Mouse (Mus musculus) kidney, postnatal 0 days (tissue): ENCODE results near the gene Gm17651. TPM values are rescaled to one million over a fixed set of nuclear protein-coding genes. Genes with fewer than 3 reads are reported as not detected.
A peak's percentile ranks its signal among the peaks of the same experiment; 100 is the strongest.

ENCODE experiments used
- ATAC-seq: fragments of 200-750 bp; cut with Nextera tagmentation; replicated peaks from 2 replicates; pipeline ENCODE4 v1.8.0; 2017; ENCODE audit warnings: low read depth, moderate number of reproducible peaks, moderate TSS enrichment, moderate library complexity; ENCODE audit not compliant: low FRiP score
- DNase-seq: peaks from one replicate; pipeline ENCODE4 v3.0.0-alpha.2; 2016; ENCODE audit warnings: low spot score
- H3K27ac ChIP-seq: fragments of 300-500 bp; sonication (generic); 2 replicates; pipeline ENCODE4 v1.5.1; 2014; ENCODE audit warnings: mild to moderate bottlenecking
- H3K27me3 ChIP-seq: fragments of 300-500 bp; sonication (generic); 2 replicates; pipeline ENCODE4 v1.6.1; 2014; ENCODE audit warnings: low read length, mixed read lengths; ENCODE audit not compliant: insufficient read depth
- H3K36me3 ChIP-seq: fragments of 300-500 bp; sonication (generic); 2 replicates; pipeline ENCODE4 v1.6.1; 2014; ENCODE audit warnings: low read length, mixed read lengths; ENCODE audit not compliant: insufficient read depth
- H3K4me1 ChIP-seq: fragments of 300-500 bp; sonication (generic); replicated peaks from 2 replicates; pipeline ENCODE4 v1.6.1; 2014; ENCODE audit warnings: antibody characterized with exemption, low read length, mixed read lengths; ENCODE audit not compliant: insufficient read depth
- H3K4me2 ChIP-seq: fragments of 300-500 bp; sonication (generic); 2 replicates; pipeline ENCODE4 v1.6.1; 2014; ENCODE audit warnings: mild to moderate bottlenecking, low read length, moderate library complexity, mixed read lengths
- H3K4me3 ChIP-seq: fragments of 300-500 bp; sonication (generic); replicated peaks from 2 replicates; pipeline ENCODE4 v1.5.1; 2014; ENCODE audit warnings: low read depth, low read length
- H3K9ac ChIP-seq: fragments of 300-500 bp; sonication (generic); 2 replicates; pipeline ENCODE4 v1.6.1; 2014; ENCODE audit warnings: low read depth, low read length
- H3K9me3 ChIP-seq: fragments of 300-500 bp; sonication (generic); replicated peaks from 2 replicates; pipeline ENCODE4 v1.6.1; 2016; ENCODE audit warnings: low read length, inconsistent platforms, mixed read lengths
- CTCF ChIP-seq: IDR thresholded peaks from 2 replicates; pipeline ENCODE4 v1.5.1; 2016; ENCODE audit warnings: antibody characterized with exemption, low read depth, mild to moderate bottlenecking, moderate library complexity
- WGBS: fragments of 180-500 bp; shearing (Covaris S2); extraction: QIAGEN DNeasy Blood & Tissue Kit; methylation state at CpG from one replicate; pipeline ENCODE4 v1.1.7; 2014; 5-methylcytosine and 5-hydroxymethylcytosine counted together
- polyA plus RNA-seq: library from polyadenylated mRNA; unstranded; fragments of >200 nt; fragmentation: Nextera tagmentation; extraction: Ambion mirVana; gene quantifications from 2 replicates; pipeline ENCODE4 v1.2.1, GENCODE M21; 2015

The Gm17651 gene
- polyA plus RNA-seq, 1 experiment from 2014 or later, result not detected

DNA sequence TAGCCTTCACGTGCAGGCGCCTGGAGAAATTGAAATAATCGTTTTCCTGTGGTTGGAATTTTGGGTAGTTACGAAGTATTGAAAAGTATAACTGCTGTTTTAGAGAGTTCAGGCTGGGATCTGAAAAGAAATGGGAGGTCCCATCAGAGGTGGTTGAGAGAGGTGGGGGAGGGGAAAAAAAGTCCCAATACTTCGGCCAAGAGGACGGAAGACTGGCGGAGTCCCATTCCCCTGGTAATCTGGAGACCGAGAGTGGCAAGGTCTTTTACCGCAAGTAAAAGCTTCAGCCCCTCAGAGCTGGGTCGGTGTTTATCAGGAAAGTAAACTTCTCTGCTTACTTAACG lies 7.6 kb upstream of the Gm17651 start:
- Histone ChIP-seq H3K4me1 (peaks cover 5% of the 10 kb centered on the region; the same call in 1 of the 2 replicates), H3K9ac (no peak overlapping the region), H3K36me3 (no peaks in the 10 kb centered on the region), H3K27me3 (no peaks in the 10 kb centered on the region), H3K4me3 (peak overlapping the region; percentile 35), H3K9me3 (no peaks in the 10 kb centered on the region), H3K4me2 (peak overlapping the region; percentile 81), H3K27ac (no peak overlapping the region)
- WGBS, result 7% methylated on average over 11 of the region's 11 CpGs
- no peak for ATAC-seq
- TF ChIP-seq CTCF, result no peak
- no peak for DNase-seq

DNA sequence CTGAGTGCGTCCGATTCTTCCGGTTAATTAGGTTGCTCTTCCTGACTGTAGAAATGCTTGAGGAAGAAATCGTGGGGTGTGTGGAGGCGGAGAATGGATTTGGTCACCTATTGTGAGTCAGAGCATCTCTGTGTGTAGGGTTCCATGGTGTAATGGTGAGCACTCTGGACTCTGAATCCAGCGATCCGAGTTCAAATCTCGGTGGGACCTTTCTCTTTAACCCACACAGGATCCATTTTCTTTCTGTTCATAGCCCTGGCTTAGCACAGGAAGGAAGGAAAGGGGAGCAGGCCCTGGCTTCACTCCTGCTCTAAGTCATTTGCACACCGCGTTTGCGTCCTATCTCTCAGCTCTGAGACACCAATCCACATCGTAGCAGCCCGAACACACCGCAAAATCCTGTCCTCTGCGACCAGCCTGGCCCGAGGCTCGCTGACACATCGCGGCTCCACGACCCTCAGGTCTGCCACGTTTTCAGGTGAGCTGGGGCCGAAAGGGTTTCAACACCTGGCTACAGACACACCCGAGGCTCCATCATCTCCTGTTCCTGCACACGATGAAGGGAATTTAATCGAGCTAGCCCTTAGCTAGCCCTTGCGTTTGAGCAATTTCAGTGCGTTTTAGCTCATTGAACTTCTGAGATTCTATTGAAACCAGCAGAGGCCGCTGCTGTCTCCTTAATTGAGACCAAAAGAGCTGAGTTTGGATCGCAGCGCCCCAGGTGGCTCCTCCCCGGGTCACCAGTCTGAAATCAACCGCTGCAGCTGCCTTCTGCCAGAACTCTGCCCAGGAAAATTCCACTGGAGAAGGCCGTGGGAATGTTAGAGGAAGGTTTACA lies 7.0 kb upstream of the Gm17651 start:
- Histone ChIP-seq H3K4me1 (peaks cover 5% of the 10 kb centered on the region; the same call in 1 of the 2 replicates), H3K4me3 (peak overlapping the region; percentile 35), H3K36me3 (no peaks in the 10 kb centered on the region), H3K27ac (no peak overlapping the region), H3K9ac (peak overlapping the region; percentile 48; the same call in 1 of the 2 replicates), H3K27me3 (no peaks in the 10 kb centered on the region), H3K9me3 (no peaks in the 10 kb centered on the region), H3K4me2 (peak overlapping the region; percentile 81)
- peak; percentile 77 for TF ChIP-seq CTCF
- no peak for ATAC-seq
- peak; percentile 82 for DNase-seq
- 2% methylated on average over 33 of the region's 33 CpGs for WGBS

DNA sequence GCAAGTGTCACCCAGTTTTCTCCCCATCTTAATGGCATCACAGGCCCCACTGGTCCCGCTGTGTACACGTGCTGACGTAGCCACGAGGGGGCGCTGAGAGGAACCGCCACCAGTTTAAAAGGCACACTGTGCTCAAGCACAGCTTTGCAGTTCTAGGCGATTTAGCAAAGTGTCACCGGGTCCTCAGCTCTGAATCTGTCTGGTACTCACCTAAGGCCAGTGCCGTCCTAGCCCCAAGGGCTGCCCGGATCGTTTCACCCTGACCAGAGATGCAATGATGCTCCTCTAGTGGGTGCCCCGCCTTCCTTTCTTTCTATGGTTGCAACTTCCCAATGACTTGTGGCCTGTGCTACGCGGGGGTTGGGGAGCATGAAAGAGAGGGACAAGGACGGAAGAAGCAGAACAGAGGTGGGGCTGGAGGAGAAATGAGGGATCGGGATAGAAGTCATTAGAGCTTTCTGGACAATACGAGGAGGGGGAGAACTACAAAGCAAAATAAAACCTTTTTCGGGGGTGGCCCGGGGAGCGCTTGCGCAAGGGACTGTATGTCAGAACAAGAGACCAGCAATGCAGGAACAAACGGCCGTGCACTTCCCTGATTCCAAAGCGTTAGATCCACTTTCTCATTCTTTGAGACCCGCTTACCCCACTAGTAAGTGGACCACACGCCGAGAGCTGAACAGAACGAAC lies 6.3 kb upstream of the Gm17651 start:
- ATAC-seq (peak; percentile 50), DNase-seq (peak; percentile 73)
- Histone ChIP-seq H3K36me3 (no peaks in the 10 kb centered on the region), H3K27me3 (no peaks in the 10 kb centered on the region), H3K27ac (no peak overlapping the region), H3K4me1 (peaks cover 5% of the 10 kb centered on the region; the same call in 1 of the 2 replicates), H3K4me2 (peak overlapping the region; percentile 81), H3K9ac (peak overlapping the region; percentile 48; the same call in 1 of the 2 replicates), H3K4me3 (peak overlapping the region; percentile 35), H3K9me3 (no peaks in the 10 kb centered on the region)
- WGBS, result 1% methylated on average over 28 of the region's 28 CpGs
- TF ChIP-seq CTCF, result peak; percentile 86

DNA sequence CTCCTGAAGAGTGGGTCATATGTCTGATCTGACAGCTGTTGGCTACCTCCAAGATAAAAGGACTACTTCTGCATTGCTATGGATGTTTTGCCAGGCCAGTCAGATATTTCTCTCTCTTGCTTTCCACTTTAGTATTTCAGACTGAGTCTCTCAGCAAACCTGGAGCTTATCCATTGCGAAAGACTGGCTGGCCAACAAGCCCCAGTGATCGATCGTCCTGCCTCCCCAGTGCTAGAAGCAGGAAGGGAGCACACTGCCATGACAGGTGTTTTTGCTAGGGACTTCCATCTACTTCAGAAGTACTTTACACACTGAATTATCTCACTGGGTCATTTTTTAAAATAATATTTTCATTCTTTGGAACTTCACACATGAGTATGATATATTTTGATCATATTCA lies 3.9 kb upstream of the Gm17651 start:
- DNase-seq, result no peak
- Histone ChIP-seq H3K27me3 (no peaks in the 10 kb centered on the region), H3K9ac (no peak overlapping the region), H3K9me3 (no peaks in the 10 kb centered on the region), H3K36me3 (no peaks in the 10 kb centered on the region), H3K4me3 (no peak overlapping the region), H3K4me1 (peaks cover 5% of the 10 kb centered on the region; the same call in 1 of the 2 replicates), H3K4me2 (no peak overlapping the region), H3K27ac (no peak overlapping the region)
- ATAC-seq, result no peak
- WGBS, result 95% methylated on average over 3 of the region's 3 CpGs
- TF ChIP-seq CTCF, result no peak

DNA sequence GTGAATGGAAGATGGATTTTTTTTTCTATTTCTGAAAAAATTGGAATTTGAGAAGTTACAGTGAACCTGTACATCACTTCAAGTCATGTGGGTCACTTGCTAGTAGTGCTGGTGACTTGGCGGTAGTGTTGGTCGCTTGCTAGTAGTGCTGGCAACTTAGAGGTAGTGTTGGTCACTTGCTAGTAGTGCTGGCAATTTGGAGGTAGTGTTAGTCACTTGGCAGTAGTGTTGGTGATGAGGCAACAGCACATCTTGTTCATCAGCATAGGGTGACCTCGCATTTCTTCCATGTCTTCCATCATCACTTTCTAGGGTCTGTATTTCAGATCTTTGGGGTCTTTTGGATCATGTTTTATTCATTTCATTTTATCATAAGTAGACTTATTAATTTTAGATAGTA lies 1.6 kb upstream of the Gm17651 start:
- TF ChIP-seq CTCF, result no peak
- no peaks in the 10 kb centered on the region for H3K27me3 ChIP-seq
- H3K4me3 ChIP-seq, result no peak overlapping the region
- no peaks in the 10 kb centered on the region for H3K9me3 ChIP-seq
- no peak overlapping the region for H3K4me2 ChIP-seq
- H3K36me3 ChIP-seq, result peaks cover 3% of the 10 kb centered on the region
- no peak overlapping the region for H3K9ac ChIP-seq
- H3K4me1 ChIP-seq, result no peaks in the 10 kb centered on the region
- no peak for ATAC-seq
- no peak overlapping the region for H3K27ac ChIP-seq
- DNase-seq, result no peak
- WGBS, result 96% methylated on average over 3 of the region's 3 CpGs

DNA sequence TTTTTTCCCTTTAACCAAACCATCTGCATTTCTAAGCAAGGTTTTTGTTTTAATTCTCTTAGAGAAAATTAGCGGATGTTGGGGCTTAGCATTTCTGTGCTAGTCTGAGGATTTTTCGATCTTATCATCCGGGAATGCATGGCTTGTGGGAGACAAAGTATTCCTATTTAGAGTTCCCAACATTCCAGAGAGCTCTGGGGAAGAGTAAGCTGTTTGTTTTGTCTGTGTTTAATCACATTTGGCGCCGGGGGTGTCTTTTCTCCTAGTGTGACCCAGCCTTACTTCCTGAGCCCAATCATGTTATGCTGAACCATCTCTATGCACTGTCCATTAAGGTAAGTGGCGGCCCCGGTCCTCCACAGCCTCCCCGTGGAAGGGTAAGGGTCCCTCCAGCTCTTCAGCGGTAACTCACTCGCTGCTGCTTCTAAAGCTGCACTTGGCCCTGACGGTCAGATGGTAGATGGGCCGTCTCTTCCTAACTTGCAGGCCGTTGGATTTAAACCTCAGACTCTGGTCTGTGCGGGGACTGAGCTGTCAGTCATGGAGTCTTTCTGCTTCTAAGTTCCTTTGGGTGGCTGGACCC lies 7.3 kb downstream of the Gm17651 start:
- H3K36me3 ChIP-seq, result peaks cover 36% of the 10 kb centered on the region
- no peak overlapping the region for H3K4me2 ChIP-seq
- no peak for TF ChIP-seq CTCF
- no peak for DNase-seq
- 76% methylated on average over 14 of the region's 14 CpGs for WGBS
- no peak overlapping the region for H3K4me3 ChIP-seq
- H3K4me1 ChIP-seq, result no peaks in the 10 kb centered on the region
- no peaks in the 10 kb centered on the region for H3K27me3 ChIP-seq
- H3K27ac ChIP-seq, result no peak overlapping the region
- H3K9ac ChIP-seq, result no peak overlapping the region
- ATAC-seq, result no peak
- no peaks in the 10 kb centered on the region for H3K9me3 ChIP-seq
